Mouse (Mus musculus): ENCODE data around the gene Tnrc6b.

- TF ChIP-seq GATA1 (IDR thresholded peaks at IDR 0.05; ENCODE audit: low read length) (no peak), TAL1 (IDR thresholded peaks at IDR 0.05; ENCODE audit: low read length) (no peak)
These were observed 13.5 kb upstream of the Tnrc6b start for GRCm38 (mm10) chr15:80697564-80697963.

Data from erythroblast, embryonic 14.5 days (primary cell).